Mouse (Mus musculus): Measurements from ENCODE around the gene Rsl1.
"Not testable (repeated sequence)": the region's sequence is repeated elsewhere in the genome, so short reads cannot be mapped to it uniquely, and the experiment has no call there.

The Rsl1 gene

DNA sequence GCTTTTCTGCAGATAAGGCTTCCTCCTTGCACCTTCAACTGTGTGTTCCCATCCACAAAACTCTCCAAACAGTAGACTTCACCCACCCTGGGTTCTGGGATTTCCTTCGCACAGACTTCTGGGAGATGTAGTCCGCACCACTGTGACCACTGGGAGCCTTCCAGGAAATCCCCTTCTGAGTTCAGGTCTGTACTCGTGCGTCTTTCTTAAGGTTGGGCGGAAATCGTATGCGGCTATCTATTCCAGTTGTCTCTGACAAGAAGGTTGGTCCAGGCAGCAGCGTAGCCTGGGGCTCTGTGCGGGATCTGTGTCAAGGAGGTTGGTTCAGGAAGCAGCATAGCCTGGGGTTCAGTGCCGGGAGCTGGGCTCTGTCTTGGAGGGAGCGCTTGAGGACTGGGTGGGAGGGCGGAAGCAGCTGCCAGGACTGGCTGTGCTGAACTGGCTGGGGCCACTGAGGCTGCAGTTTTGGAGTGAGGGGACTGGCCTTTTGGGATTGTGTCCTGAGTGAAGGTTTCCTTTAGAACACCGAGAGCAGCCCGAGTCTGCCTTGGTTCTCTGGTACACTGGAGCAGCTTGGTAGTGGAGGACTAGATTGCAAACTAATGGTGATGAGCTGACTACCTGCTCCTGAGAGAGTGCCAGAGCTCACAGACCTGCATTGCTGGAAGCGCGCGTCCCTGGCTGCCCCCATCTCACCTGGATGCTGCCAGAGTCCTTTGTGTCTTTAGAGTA, at the start of gene Rsl1:
Gene Rsl1 (plus strand): TSS at position 192 of the 732 bp plus-strand sequence.
- peak; percentile 47 to 82 for DNase-seq (ENCODE audit: low spot score in 2 of 2)

DNA sequence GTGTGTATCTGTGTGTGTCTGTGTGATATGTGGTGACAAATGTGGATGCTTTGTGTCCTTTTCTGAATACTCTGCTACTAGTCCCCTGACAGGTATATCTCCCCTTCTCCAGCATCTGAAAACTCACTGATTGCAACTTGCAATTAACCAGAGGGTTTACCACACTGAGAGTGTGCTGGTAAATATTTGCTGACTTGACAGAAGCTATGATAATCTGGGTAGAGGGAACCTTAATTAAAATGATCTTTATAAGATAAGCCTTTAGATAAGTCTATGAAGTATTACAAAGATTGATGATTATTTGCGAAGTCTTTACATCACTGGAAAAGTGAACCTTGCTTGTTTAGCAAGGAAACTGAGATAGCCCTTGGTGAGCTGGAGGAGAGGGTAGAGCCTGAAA, 48.5 kb upstream of the Rsl1 start:
- DNase-seq (ENCODE audit: low spot score in 2 of 2), result no peak

DNA sequence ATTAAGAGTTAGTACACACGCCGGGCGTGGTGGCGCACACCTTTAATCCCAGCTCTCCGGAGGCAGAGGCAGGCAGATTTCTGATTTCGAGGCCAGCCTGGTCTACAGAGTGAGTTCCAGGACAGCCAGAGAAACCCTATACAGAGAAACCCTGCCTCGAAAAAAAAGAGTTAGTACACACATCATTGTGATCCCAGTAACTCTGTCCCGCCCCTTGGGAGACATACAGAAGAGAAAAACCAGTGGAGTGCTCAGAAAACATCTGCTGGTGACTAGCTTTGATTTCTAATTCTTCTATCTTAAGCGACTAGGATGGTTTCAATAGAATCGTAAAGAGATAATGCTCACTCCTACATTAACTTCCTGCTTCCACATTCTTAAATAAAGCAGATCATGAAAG, 45.5 kb upstream of the Rsl1 start:
- not testable (repeated sequence) for DNase-seq (ENCODE audit: low spot score in 2 of 2)

DNA sequence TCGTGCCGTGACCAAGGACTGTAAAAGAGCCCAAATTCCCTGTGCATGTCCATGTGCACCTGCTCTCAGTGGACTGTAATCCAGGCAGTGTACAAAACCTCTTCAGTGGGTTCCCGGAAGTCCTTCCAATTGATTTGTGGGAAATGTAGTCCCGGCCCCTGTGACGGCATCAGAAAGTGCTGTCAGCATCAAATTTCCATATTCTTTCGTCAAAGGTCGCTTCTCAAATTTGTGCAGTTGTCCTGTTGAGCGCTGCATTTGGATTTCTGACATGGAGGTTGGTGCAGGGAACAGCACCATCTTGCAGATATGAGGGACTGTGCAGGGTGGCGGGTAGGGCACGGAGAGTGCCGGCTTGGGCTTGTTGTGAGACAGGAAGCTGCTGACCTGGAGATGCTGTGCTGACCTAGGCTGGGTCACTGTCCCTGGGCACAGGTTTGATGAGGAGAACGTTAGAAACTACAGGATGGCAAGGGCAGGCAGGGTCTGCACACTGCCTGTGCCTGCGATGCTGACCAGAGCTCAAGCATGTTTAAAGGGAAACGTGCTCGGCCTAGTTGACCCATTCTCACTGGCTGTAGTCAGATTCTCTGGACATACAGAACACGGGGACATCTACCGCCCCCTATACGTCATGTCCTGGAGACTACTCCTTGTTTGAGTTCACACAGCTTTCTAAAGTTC, 44.8 kb upstream of the Rsl1 start:
- DNase-seq (ENCODE audit: low spot score in 2 of 2), result peak; percentile 83 to 94

DNA sequence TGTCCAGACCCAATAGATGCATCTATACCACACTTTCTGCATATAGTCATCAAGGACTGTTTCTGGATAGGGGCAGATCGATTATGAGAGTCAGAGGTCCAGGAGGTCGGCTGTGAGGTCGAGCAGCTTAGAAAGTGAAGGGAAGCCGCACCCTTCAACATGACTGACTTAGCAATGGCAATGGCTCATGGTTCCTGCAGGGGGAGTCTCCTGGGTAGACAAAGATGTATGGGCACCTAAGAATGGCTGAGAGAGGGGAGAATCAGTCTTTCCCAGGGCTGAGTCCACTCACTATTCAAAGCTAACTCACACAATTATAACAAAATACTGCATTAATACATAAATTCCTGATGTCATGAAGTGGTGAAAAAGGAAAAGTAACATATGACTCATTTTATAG, 6.9 kb upstream of the Rsl1 start:
- not testable (repeated sequence) for DNase-seq (ENCODE audit: low spot score in 2 of 2)

DNA sequence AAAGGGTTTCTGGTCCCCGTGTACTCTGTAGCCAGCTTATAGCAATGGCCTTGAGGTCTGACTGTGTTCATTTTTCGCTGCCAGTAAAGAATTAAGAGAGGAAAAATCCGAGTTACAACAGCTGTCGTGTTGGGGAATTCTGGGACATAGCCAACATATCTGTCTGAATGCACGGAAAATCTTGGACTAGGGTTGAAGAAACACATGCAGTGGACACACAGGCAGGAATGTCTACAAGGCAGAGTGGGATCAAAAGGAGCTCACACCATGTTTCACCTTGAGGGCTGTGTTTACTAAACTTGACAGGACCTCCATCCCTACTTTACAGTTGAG, 707 bp downstream of the Rsl1 start:
- DNase-seq (ENCODE audit: low spot score in 2 of 2), result no peak

DNA sequence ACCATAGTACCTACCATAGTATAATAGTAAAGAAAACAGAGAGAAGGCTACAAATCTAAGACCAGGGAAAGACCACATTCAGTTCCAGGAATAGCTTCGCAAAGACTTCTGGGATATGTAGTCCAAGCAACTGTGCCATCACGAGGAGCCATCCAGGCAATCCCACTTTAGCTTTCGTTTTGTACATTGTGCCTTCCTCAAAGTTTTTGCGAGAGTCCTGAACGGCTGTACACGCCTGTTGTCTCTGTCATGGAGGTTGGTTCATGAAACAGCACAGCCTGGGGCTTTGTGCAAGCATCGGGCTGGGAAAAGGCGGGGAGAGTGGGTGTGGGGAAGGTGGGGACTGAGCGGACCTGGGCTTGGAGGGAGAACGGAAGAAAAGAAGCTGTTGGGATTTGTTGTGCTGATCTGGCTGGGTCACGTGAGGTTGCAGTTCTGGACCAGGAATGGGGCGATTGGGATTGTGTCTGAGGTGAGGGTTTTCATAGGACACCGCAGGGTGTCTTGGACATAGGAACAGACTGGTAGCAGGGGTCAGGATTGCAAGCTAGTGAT, 21.4 kb downstream of the Rsl1 start, which contains the start of gene Zfp455:
Gene Zfp455 (plus strand): TSS at position 167 of the 555 bp plus-strand sequence.
- peak; percentile 42 to 73 for DNase-seq (ENCODE audit: low spot score in 2 of 2)

DNA sequence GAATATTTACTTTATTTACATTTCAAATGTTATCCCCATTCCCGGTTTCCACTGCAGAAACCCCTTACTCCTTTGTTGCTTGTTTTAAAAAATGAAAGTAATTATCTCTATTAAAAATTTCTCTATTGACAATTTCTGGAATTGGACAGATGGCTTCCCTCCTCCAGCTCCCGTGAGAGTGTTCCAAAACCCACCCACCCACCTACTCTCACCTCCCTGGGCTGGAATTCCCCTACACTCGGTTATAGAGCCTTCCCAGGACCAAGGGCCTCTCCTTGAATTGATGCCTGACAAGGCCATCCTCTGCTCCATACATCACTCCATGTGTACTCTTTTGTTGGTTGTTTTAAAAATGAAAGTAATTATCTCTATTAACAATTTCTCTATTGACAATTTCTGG, 28.7 kb downstream of the Rsl1 start:
- DNase-seq (ENCODE audit: low spot score in 2 of 2), result no peak

DNA sequence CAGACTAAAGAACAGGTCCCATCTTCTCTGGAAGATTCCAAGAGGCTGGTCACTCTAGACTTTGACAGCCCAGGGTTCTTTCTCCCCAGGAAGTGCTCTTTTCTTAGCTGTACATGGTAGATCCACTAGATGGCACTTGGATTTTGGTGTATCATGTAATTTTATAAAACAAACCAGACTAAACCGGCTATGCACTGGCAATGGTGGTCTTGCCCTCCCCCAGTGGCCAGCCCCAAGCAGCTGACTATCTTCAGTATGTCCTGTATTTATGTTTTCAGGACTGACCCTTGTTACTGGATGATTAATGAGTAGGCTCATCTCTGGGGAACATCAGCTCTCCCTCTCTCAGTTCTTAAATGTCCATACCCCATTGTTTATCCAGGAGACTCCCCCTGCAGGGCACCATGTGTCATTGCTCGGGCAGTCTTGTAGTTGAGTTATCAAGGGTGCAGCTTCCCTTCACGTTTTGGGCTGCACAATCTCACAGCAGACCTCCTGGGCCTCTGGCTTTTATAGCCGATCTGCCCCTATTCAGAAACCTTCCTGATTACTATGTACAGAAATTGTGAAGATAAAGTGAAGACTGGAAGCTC, 41.1 kb downstream of the Rsl1 start:
- DNase-seq (ENCODE audit: low spot score in 2 of 2), result no peak
